Comparison of ENCODE assay signal across 18 mouse cellular contexts in genomic region chrX:19199531-19199930, GRCm38 (mm10).
"Had no signal": no experiment of that assay in that cellular context is flagged by ENCODE, and none has a peak within 500 bp of the region (broad histone marks: within the 10 kb centered on the region; RNA-seq: fewer than 3 reads in every experiment).

No protein-coding gene starts in this region.

- H3K4me3 ChIP-seq: midbrain, embryonic 10.5 days; midbrain, embryonic 12.5 days; myocyte; neural tube, embryonic 13.5 days; neural tube, embryonic 15.5 days had no signal

- H3K4me2 ChIP-seq: lung, embryonic 14.5 days; midbrain, embryonic 12.5 days; neural tube, embryonic 13.5 days; neural tube, embryonic 15.5 days had no signal

- H3K27me3 ChIP-seq: midbrain, embryonic 12.5 days; neural tube, embryonic 13.5 days; neural tube, embryonic 15.5 days had no signal

- DNase-seq: lung, adult 18-20 months; lung, embryonic 14.5 days; lung, postnatal 10 days; lung, postnatal 4 days; midbrain, embryonic 14.5 days; retina, postnatal 1 day; right cerebral cortex, postnatal 14 days; right cerebral cortex, postnatal 4 days; spleen, adult 18-20 months; thymus, adult 2 months; thymus, postnatal 25 days; thymus, postnatal 4 days had no signal

- H3K4me1 ChIP-seq: midbrain, embryonic 10.5 days; midbrain, embryonic 12.5 days; neural tube, embryonic 13.5 days; neural tube, embryonic 15.5 days had no signal

- H3K9me3 ChIP-seq: midbrain, embryonic 10.5 days; midbrain, embryonic 12.5 days; neural tube, embryonic 13.5 days; neural tube, embryonic 15.5 days had no signal

- H3K9ac ChIP-seq: lung, embryonic 14.5 days; midbrain, embryonic 12.5 days; neural tube, embryonic 13.5 days; neural tube, embryonic 15.5 days had no signal

- H3K36me3 ChIP-seq: midbrain, embryonic 10.5 days; midbrain, embryonic 12.5 days; neural tube, embryonic 13.5 days; neural tube, embryonic 15.5 days had no signal

- H3K27ac ChIP-seq: midbrain, embryonic 10.5 days; midbrain, embryonic 12.5 days; neural tube, embryonic 13.5 days; neural tube, embryonic 15.5 days had no signal

- ATAC-seq: midbrain, embryonic 16.5 days had no signal
